Mouse (Mus musculus) forebrain, embryonic 14.5 days (tissue): ENCODE measurements around the gene Eif2ak1. TPM values are rescaled to one million over a fixed set of nuclear protein-coding genes. Genes with fewer than 3 reads are reported as not detected.

Source experiments
- polyA plus RNA-seq: library from polyadenylated mRNA; unstranded; fragments of >200 nt; fragmentation: Nextera tagmentation; extraction: Ambion mirVana; gene quantifications from 2 replicates; pipeline ENCODE4 v1.2.1, GENCODE M21; 2014

Gene Eif2ak1
- polyA plus RNA-seq, 1 experiment from 2014 or later: 42.5 TPM

Other genes with a start within 250 kb of the Eif2ak1 start
- 26.1 and 34.1 TPM in 2 replicates for gene Cyth3, start 195.3 kb upstream of the Eif2ak1 start, polyA plus RNA-seq
- gene Usp42, start 85.5 kb upstream of the Eif2ak1 start, polyA plus RNA-seq: 21.7 and 29.1 TPM in 2 replicates
- gene Ankrd61, start 79.9 kb downstream of the Eif2ak1 start, polyA plus RNA-seq: 0.16 and 0.48 TPM in 2 replicates
- gene Aimp2, start 92.1 kb downstream of the Eif2ak1 start, polyA plus RNA-seq: 93.9 and 101 TPM in 2 replicates
- 23.7 and 26.8 TPM in 2 replicates for gene Pms2, start 92.2 kb downstream of the Eif2ak1 start, polyA plus RNA-seq
- gene Gm42421, start 110.4 kb downstream of the Eif2ak1 start, polyA plus RNA-seq: 1.3 and 1.9 TPM in 2 replicates
- gene Rsph10b, start 115.2 kb downstream of the Eif2ak1 start, polyA plus RNA-seq: 1.5 and 2.8 TPM in 2 replicates
- gene Ccz1, start 197.1 kb downstream of the Eif2ak1 start, polyA plus RNA-seq: 93.0 and 98.1 TPM in 2 replicates
- gene Ocm, start 208.9 kb downstream of the Eif2ak1 start, polyA plus RNA-seq: 0.90 TPM in 1 of 2 replicates, not detected in the other